Mouse (Mus musculus): ENCODE data around the gene Hgf. TPM values are rescaled to one million over a fixed set of nuclear protein-coding genes. Genes with fewer than 3 reads are reported as not detected.

Hgf gene
- polyA plus RNA-seq, 2 experiments from 2014 or later = 1.3 to 3.4 TPM

Other genes with a start within 250 kb of the Hgf start
- gene Gm28710, start 238.3 kb downstream of the Hgf start, polyA plus RNA-seq (2017; shearing (Covaris generic)) = not detected

All from activated CD4-positive, CD25-positive, alpha-beta regulatory T cell, adult 4 months (primary cell).